Mouse (Mus musculus): ENCODE results near the gene Vasn.

DNA sequence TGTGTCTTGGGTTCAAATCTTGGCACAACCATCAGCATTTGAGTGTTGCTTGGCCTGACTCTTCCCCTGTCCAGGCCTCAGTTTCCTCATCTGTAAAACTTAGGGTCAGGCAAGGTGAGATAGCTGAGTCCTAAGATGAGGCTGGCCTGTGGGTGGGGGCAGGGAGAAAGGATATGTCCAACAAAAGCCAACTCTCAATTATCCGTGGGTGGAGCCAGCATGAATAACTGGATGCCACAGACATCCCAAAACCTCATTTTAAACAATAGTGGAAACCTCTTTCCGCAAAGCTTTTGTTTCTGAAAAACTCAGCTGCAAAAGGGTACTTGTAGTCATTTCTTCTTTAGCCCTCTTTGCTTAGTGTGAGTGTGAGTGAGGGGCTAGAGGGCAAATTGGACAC is 42.9 kb upstream of the Vasn start:
- TF ChIP-seq CTCF (IDR thresholded peaks at IDR 0.05; ENCODE audit: low read depth), result no peak
- TF ChIP-seq EP300 (optimal IDR thresholded peaks at IDR 0.05), result no peak
